16 mouse cellular contexts compared by ENCODE assay signal in the genomic region with DNA sequence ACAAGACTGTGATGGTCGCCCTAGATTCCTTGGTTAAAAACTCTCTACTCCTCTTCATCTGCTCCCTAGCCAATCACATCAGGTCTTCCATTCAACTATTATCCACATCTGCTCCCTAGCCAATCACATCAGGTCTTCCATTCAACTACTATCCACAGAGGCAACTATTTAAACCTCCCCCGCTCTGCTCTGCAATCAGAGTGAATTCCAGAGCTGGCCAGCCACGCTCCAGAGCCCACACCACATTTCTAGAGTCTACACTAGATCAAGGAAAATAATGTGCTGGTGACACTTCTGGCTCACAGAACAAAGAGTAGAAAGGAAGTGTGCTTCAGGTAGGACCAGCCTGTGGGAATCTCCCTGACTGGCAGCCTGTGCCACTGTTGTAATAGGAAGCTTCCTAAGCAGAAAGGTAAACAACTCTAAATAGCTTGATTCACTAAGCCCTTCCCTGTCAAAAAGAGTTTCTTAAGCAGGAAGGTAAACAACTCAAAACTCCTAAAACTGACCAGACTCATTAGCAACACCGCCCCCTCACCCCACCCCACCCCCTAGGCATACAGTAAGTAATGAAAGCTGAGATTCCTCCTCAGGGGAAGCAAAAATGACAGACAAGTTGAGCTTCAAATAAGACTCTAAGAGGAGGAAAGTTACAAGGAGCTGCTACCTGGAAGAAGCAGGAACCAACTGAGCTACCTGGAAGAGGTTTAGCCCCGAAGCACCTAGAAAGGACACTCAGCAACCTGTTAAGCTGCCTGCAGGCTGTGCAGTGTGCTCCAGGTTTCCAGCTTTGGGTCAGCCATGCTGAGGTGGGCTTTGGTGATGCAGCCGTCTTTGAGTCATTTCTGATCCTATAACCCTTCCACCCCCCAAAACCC.
A peak's percentile ranks its signal among the peaks of the same experiment; 100 is the strongest.
DNase-seq lines count a peak whose midpoint lies in the region; ATAC-seq lines count a peak whose summit lies in the region.
"Had no signal": no experiment of that assay in that cellular context is flagged by ENCODE, and none has a peak within 500 bp of the region (broad histone marks: within the 10 kb centered on the region; RNA-seq: fewer than 3 reads in every experiment).

No protein-coding gene starts in this region.

- no peak overlapping the region for H3K4me3 ChIP-seq in forebrain, embryonic 15.5 days
- H3K4me3 ChIP-seq in forebrain, embryonic 14.5 days (ENCODE audit: low read depth, low read length): no peak overlapping the region
- H3K4me3 ChIP-seq: intestine, embryonic 15.5 days; megakaryocyte, embryonic 14.5 days; neural tube, embryonic 13.5 days had no signal

- H3K4me2 ChIP-seq in forebrain, embryonic 15.5 days (replicated peaks): no peak overlapping the region
- no peak overlapping the region for H3K4me2 ChIP-seq in forebrain, embryonic 14.5 days (ENCODE audit: low read length)
- H3K4me2 ChIP-seq: intestine, embryonic 15.5 days; neural tube, embryonic 13.5 days had no signal

- no peaks in the 10 kb centered on the region for H3K27me3 ChIP-seq in forebrain, embryonic 15.5 days
- no peaks in the 10 kb centered on the region for H3K27me3 ChIP-seq in forebrain, embryonic 14.5 days (replicated peaks; ENCODE audit: control insufficient read depth, insufficient read depth, low read length)
- H3K27me3 ChIP-seq: intestine, embryonic 15.5 days; megakaryocyte, embryonic 14.5 days; neural tube, embryonic 13.5 days had no signal

- H3K36me3 ChIP-seq in forebrain, embryonic 15.5 days: peaks cover 16% of the 10 kb centered on the region
- H3K36me3 ChIP-seq in forebrain, embryonic 14.5 days (ENCODE audit: control insufficient read depth, insufficient read depth, low read length): peaks cover 20% of the 10 kb centered on the region
- H3K36me3 ChIP-seq: intestine, embryonic 15.5 days had no signal

- ATAC-seq in forebrain, embryonic 15.5 days (replicated peaks): peak; percentile 42
- ATAC-seq in forebrain, embryonic 14.5 days: no peak
- no peak for ATAC-seq in granulocyte monocyte progenitor cell, adult 5-6 weeks (replicated peaks; ENCODE audit: poor library complexity, severe bottlenecking)
- ATAC-seq: intestine, embryonic 15.5 days had no signal

- DNase-seq in forebrain, embryonic 14.5 days (ENCODE audit: low spot score): no peak
- peak; percentile 7 for DNase-seq in kidney, postnatal 10 days
- no peak for DNase-seq in kidney, adult 9 months
- peak; percentile 19 for DNase-seq in ZHBTc4 (ENCODE audit: low read depth, low spot score)
- DNase-seq in lung, postnatal 10 days: peak; percentile 5
- DNase-seq in left cerebral cortex, adult 11 months (ENCODE audit: low spot score): no peak
- DNase-seq: cerebellum, adult 8-10 months; heart, postnatal 36 days; left cerebral cortex, postnatal 4 days; spleen, adult 18-20 months had no signal

- no peaks in the 10 kb centered on the region for H3K9me3 ChIP-seq in forebrain, embryonic 15.5 days
- H3K9me3 ChIP-seq in forebrain, embryonic 14.5 days (replicated peaks; ENCODE audit: control insufficient read depth, low read length): no peaks in the 10 kb centered on the region
- H3K9me3 ChIP-seq: intestine, embryonic 15.5 days; neural tube, embryonic 13.5 days had no signal

- no peak overlapping the region for H3K9ac ChIP-seq in forebrain, embryonic 15.5 days (replicated peaks)
- H3K9ac ChIP-seq in forebrain, embryonic 14.5 days (ENCODE audit: low read length): no peak overlapping the region
- H3K9ac ChIP-seq: intestine, embryonic 15.5 days; liver, embryonic 14.5 days; neural tube, embryonic 13.5 days had no signal

- WGBS in forebrain, embryonic 15.5 days: 73% methylated on average over 6 of the region's 6 CpGs
- 68% methylated on average over 6 of the region's 6 CpGs for WGBS in forebrain, embryonic 14.5 days

- H3K27ac ChIP-seq in forebrain, embryonic 15.5 days (replicated peaks): no peak overlapping the region
- no peak overlapping the region for H3K27ac ChIP-seq in forebrain, embryonic 14.5 days (ENCODE audit: low read depth, low read length)
- H3K27ac ChIP-seq: intestine, embryonic 15.5 days; liver, embryonic 14.5 days; neural tube, embryonic 13.5 days had no signal

- no peaks in the 10 kb centered on the region for H3K4me1 ChIP-seq in forebrain, embryonic 15.5 days
- H3K4me1 ChIP-seq in forebrain, embryonic 14.5 days (ENCODE audit: control insufficient read depth, insufficient read depth, low read length): no peaks in the 10 kb centered on the region
- H3K4me1 ChIP-seq: intestine, embryonic 15.5 days; megakaryocyte, embryonic 14.5 days had no signal

Comparison
In these comparisons a context has a peak if more than half of its experiments do, and no peak if none do; other contexts are left out.
1. DNase-seq: peak in kidney, postnatal 10 days (single experiment), ZHBTc4 (single experiment) and lung, postnatal 10 days (single experiment); none in forebrain, embryonic 14.5 days (single experiment), kidney, adult 9 months (single experiment) and left cerebral cortex, adult 11 months (single experiment).